ENCODE assay signal across 10 mouse cellular contexts in the genomic region with DNA sequence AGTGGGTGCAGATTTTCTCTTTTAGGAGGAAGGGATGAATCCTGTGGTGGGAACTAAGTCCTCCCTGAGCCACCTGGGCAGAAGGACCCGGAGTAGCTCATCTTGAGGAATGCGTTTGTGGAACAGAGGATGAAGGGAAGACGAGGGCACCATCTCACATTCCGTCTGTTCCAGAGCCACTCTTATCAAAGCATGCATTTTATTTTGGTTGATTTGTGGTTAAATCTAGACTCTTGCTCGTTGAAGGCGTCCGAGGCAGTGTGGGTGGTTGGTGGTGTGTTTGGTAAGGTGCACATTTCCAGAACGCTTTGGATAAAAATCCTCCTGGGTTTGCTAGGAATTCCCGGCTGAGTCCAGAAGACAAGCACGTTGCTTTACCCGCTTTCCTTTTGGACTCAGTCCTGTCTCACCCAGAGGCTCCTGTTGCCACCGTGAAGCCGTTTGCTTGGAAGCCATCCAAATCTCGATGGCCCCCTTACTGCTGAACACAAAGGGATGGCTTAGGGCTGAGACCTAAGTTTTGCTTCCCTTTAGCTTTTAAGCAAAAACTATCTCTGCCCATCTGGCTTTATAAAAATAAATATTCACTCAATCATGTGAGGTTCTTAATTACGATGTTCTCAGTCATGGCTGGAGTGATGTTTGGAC. TPM values are rescaled to one million over a fixed set of nuclear protein-coding genes. Genes with fewer than 3 reads are reported as not detected.
DNase-seq lines count a peak whose midpoint lies in the region; ATAC-seq lines count a peak whose summit lies in the region.
"Had no signal": no experiment of that assay in that cellular context is flagged by ENCODE, and none has a peak within 500 bp of the region (broad histone marks: within the 10 kb centered on the region; RNA-seq: fewer than 3 reads in every experiment).

No protein-coding gene starts in this region.

- no peak for ATAC-seq in lung, embryonic 16.5 days (ENCODE audit: low read depth)
- ATAC-seq in hindbrain, embryonic 15.5 days (ENCODE audit: low FRiP score, low read depth): no peak
- ATAC-seq in neural tube, embryonic 13.5 days (ENCODE audit: low read depth): no peak
- ATAC-seq in erythroblast, adult 5-6 weeks (replicated peaks; ENCODE audit: low FRiP score, poor library complexity, severe bottlenecking): no peak

- peak overlapping the region; percentile 83 for H3K4me2 ChIP-seq in lung, embryonic 16.5 days (ENCODE audit: low read depth, low read length)
- peak overlapping the region; percentile 82 for H3K4me2 ChIP-seq in hindbrain, embryonic 15.5 days
- peak overlapping the region; percentile 85 for H3K4me2 ChIP-seq in neural tube, embryonic 13.5 days
- H3K4me2 ChIP-seq: liver, embryonic 13.5 days had no signal

- H3K9ac ChIP-seq in lung, embryonic 16.5 days (ENCODE audit: low read length): peak overlapping the region; percentile 63
- peak overlapping the region; percentile 17; the same call in 1 of the 2 replicates for H3K9ac ChIP-seq in hindbrain, embryonic 15.5 days
- peak overlapping the region; percentile 54 for H3K9ac ChIP-seq in neural tube, embryonic 13.5 days
- H3K9ac ChIP-seq: liver, embryonic 13.5 days had no signal

- no peaks in the 10 kb centered on the region for H3K27me3 ChIP-seq in heart, embryonic 10.5 days (ENCODE audit: insufficient read depth, poor library complexity, severe bottlenecking)
- H3K27me3 ChIP-seq in lung, embryonic 16.5 days (ENCODE audit: control insufficient read depth, insufficient read depth, low read depth, low read length): no peaks in the 10 kb centered on the region
- no peaks in the 10 kb centered on the region for H3K27me3 ChIP-seq in hindbrain, embryonic 15.5 days
- H3K27me3 ChIP-seq in neural tube, embryonic 13.5 days: 0 out of 2 replicates have a peak, but pooled peaks cover 5% of the 10 kb centered on the region

- H3K9me3 ChIP-seq in heart, embryonic 10.5 days: no peaks in the 10 kb centered on the region
- H3K9me3 ChIP-seq in lung, embryonic 16.5 days (ENCODE audit: control insufficient read depth, low read length): no peaks in the 10 kb centered on the region; the same call in 1 of the 2 replicates
- no peaks in the 10 kb centered on the region for H3K9me3 ChIP-seq in hindbrain, embryonic 15.5 days
- H3K9me3 ChIP-seq in neural tube, embryonic 13.5 days: 0 out of 2 replicates have a peak, but pooled peaks cover 10% of the 10 kb centered on the region
- H3K9me3 ChIP-seq: liver, embryonic 13.5 days had no signal

- H3K36me3 ChIP-seq in heart, embryonic 10.5 days: peaks cover 48% of the 10 kb centered on the region
- H3K36me3 ChIP-seq in lung, embryonic 16.5 days (ENCODE audit: control insufficient read depth, insufficient read depth, low read length): peaks cover 6% of the 10 kb centered on the region
- peaks cover 9% of the 10 kb centered on the region for H3K36me3 ChIP-seq in hindbrain, embryonic 15.5 days
- H3K36me3 ChIP-seq in neural tube, embryonic 13.5 days: peaks cover 19% of the 10 kb centered on the region

- peak overlapping the region; percentile 98 for H3K27ac ChIP-seq in heart, embryonic 10.5 days
- H3K27ac ChIP-seq in lung, embryonic 16.5 days (ENCODE audit: low read length): peak overlapping the region; percentile 57
- no peak overlapping the region for H3K27ac ChIP-seq in hindbrain, embryonic 15.5 days (replicated peaks)
- no peak overlapping the region for H3K27ac ChIP-seq in neural tube, embryonic 13.5 days (replicated peaks)
- H3K27ac ChIP-seq: liver, embryonic 13.5 days had no signal

- intact Hi-C loops in heart, postnatal 14 days (cut with DNase I): loop anchor here (5.0 to 10.0 kb wide), 2 partner anchors 63 to 236 kb away; no protein-coding TSS in a partner anchor

- WGBS in heart, embryonic 10.5 days: 43% methylated on average over 15 of the region's 15 CpGs
- 18% methylated on average over 15 of the region's 15 CpGs for WGBS in lung, embryonic 16.5 days
- WGBS in hindbrain, embryonic 15.5 days: 55% methylated on average over 15 of the region's 15 CpGs
- WGBS in neural tube, embryonic 13.5 days: 69% methylated on average over 15 of the region's 15 CpGs

- H3K4me1 ChIP-seq in heart, embryonic 10.5 days: peaks cover 69% of the 10 kb centered on the region
- H3K4me1 ChIP-seq in lung, embryonic 16.5 days (replicated peaks; ENCODE audit: control insufficient read depth, insufficient read depth, low read length): peaks cover 22% of the 10 kb centered on the region
- peaks cover 42% of the 10 kb centered on the region for H3K4me1 ChIP-seq in hindbrain, embryonic 15.5 days (replicated peaks)
- peaks cover 60% of the 10 kb centered on the region for H3K4me1 ChIP-seq in neural tube, embryonic 13.5 days (replicated peaks)

- peak overlapping the region; percentile 98 for H3K4me3 ChIP-seq in heart, embryonic 10.5 days
- H3K4me3 ChIP-seq in lung, embryonic 16.5 days (ENCODE audit: low read length): peak overlapping the region; percentile 76
- peak overlapping the region; percentile 93 for H3K4me3 ChIP-seq in hindbrain, embryonic 15.5 days
- H3K4me3 ChIP-seq in neural tube, embryonic 13.5 days: peak overlapping the region; percentile 85
- H3K4me3 ChIP-seq: liver, embryonic 13.5 days had no signal

- DNase-seq in heart, embryonic 10.5 days (ENCODE audit: low spot score): no peak
- no peak for DNase-seq in heart, postnatal 14 days
- DNase-seq in lung, postnatal 10 days: no peak
- DNase-seq in thymus, postnatal 14 days: no peak
- DNase-seq: cerebellum, postnatal 36 days; liver, embryonic 13.5 days had no signal

RNA-seq across cellular contexts. Expression of a gene that starts 3.4 kb away (rescaled TPM):
- polyA plus RNA-seq in heart, embryonic 10.5 days (2016; fragmentation: Nextera tagmentation; extraction: Ambion mirVana): 20.0 and 22.8 TPM in 2 replicates
- total RNA-seq in heart, postnatal 14 days (2021): 1 to 10 TPM; 2.0 to 2.3 TPM
- 16.2 and 16.5 TPM in 2 replicates for polyA plus RNA-seq in lung, embryonic 16.5 days (2015; fragmentation: Nextera tagmentation; extraction: Ambion mirVana)
- polyA plus RNA-seq in hindbrain, embryonic 15.5 days (2015; fragmentation: Nextera tagmentation; extraction: Ambion mirVana): 6.3 and 7.1 TPM in 2 replicates
- 6.2 and 6.8 TPM in 2 replicates for polyA plus RNA-seq in neural tube, embryonic 13.5 days (2015; fragmentation: Nextera tagmentation; extraction: Ambion mirVana)
- not detected in 2 replicates for total RNA-seq in erythroblast, adult 5-6 weeks (2015; ENCODE audit: low replicate concordance)
- total RNA-seq in erythroblast, adult 5-6 weeks (2017; ENCODE audit: low replicate concordance): 0.60 TPM in 1 of 2 replicates, not detected in the other

Comparison
In these comparisons a context has a peak if more than half of its experiments do, and no peak if none do; other contexts are left out.
1. H3K27ac ChIP-seq: peak in heart, embryonic 10.5 days (single experiment) and lung, embryonic 16.5 days (single experiment); none in hindbrain, embryonic 15.5 days (single experiment) and neural tube, embryonic 13.5 days (single experiment).
2. Peak in every context shown above with its lines, with median percentiles within 50 percentile points of each other: H3K4me3 ChIP-seq, H3K4me2 ChIP-seq and H3K9ac ChIP-seq.